Mouse (Mus musculus): ENCODE measurements at regions not wholly inside any gene's neighbourhood (a gene's known extent, or its start where the extent isn't known, plus 50 kb on each side); places are given as distances from the start of the nearest gene placed in this dataset.

DNA sequence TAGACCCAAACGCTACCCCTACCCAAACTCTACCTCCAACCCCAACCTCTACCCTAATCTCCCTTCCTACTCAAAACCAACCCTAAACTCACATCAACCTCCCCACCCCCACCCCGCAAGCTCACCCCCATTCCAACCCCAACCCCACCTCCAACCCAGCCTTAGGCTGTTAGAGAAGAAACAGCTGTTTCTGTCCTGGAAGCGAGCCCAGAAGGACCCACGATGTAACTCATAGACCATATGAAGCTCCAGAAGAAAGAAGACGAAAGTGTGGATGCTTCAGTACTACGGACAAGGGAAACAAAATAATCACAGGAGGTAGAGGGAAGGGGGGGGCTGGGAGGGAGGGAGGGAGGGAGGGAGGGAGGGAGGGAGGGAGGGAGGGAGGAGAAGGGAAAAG, 58.4 kb downstream of the Sox11 start:
- no peak for ATAC-seq (replicated peaks; ENCODE audit: poor library complexity, severe bottlenecking)

DNA sequence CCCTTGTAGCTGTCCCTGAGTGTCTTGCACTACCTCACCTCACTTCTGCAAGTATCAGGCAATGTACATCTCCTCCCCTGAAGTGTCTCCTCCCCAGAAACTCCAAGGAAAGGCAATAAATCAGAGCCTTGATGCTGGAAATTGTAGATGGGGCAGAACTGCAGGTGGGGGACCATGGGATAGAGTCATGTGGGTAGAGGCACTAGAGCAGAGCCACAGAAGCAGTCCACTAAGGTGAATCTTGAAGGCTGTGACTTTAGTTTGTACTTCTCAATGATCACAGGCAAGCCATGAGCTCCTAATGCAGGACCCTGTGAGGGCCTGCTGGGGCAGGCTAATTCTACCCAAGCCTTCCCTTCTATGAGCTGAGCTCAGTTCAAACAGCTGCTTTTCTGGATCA, 80.4 kb downstream of the Sox11 start:
- ATAC-seq (replicated peaks; ENCODE audit: poor library complexity, severe bottlenecking), result no peak

DNA sequence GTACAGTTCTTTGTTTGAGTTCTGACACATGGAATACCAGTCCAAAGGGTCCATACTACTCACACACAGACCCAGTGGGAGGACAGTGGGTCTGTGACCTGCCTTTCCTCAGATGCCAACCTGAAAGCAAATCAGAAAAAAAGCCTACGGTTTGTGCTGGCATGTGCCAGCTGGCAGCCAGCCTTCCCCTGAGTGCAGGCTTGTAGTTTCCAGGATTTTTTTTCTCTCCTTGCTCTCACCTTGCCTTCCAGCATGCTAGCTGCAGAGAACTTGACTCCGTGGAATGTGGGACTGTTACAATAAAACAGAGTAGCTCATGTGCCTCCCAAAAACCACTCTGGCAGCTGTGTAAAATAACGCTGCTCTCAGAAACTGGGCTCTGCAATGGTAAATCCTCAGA, 88.2 kb downstream of the Sox11 start:
- no peak for ATAC-seq (replicated peaks; ENCODE audit: poor library complexity, severe bottlenecking)

DNA sequence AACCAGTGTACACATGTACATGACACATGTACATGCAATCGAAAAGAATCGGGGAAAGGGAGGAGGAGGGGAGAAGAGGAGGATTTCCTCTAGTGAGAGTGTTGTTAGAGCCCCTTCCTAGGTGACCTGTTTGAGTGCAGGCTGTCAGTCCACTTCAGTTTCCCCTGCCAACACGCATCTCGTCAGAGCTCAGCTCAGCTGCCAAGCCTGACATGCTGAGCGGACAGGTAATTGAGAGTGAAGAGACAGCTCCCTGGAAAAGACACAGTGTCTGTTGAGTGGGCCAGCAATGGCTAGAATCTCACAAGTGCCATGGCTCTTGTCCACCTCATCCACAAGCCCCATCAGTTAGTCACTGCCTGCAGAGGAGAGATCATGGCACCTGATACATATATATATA, 90.9 kb downstream of the Sox11 start:
- ATAC-seq (replicated peaks; ENCODE audit: poor library complexity, severe bottlenecking), result no peak

DNA sequence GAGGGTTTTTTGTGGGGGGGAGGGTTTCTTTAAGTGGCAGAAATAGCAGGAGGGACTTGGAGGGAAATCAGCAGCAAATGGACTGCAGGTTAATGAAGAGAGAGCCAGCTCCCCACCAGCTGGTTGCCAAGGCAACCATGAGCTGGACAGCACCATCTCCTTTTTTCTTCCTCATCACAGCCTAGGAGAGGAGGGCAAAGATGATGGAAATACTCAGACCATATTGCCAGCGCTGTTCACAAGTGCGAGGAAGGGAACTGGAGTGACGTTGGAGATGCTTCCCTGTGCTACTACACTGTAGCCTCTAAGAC, 93.9 kb downstream of the Sox11 start:
- no peak for ATAC-seq (replicated peaks; ENCODE audit: poor library complexity, severe bottlenecking)

DNA sequence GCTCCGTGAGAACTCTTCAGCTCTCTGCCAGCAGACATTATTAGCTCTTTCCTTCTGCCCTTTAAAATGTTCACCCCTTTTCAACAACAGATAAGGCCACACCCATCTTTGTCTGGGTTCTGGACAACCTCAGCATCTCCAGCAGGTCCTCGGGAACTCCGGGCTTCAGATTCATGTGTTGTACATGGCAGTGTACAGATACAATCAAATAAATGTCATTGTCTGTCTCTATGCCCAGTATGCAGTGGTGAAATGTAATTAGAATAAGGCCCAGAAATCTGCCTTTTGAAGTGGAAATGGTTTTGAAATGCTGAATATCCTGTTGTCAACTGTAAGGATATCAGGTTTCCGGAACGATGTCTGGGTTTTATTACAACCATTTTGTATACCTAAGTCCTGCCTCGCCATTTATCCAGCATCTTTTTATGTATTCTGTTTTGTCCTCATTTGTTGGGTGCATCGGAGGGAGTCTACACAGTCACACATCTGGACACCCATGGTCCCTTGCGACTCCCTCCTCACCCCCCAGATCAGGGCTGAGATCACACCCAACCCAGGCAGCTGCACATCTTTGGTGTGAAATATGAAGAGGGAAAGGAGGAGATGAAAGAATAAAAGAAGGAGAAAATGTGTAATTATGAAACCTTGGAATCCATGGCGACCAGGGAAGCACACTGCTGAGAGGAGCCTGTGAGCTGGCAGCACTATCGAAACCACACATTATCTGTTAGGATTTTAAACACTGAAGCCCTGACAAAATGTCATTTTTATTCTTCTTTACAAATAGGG, 94.4 kb downstream of the Sox11 start:
- ATAC-seq (replicated peaks; ENCODE audit: poor library complexity, severe bottlenecking), result no peak

DNA sequence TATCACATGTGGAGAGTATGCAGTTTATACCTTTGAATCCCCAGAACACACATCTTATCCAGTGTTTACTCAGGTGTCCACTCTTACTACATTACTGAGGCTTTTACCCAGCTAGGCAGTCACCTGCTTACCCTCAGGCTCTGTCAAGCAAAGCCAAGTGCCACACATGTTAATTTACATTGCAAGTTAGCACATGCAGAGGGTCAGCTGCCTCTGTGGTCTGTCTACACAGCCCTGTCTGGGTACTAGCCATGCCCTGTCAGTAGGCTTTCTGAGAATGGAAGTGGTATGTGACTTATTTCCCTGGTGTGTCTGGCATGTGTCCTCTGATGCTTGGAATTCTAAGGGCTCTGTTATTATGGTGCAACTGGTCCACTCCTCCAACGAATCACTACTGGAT, 106.6 kb downstream of the Sox11 start:
- no peak for ATAC-seq (replicated peaks; ENCODE audit: poor library complexity, severe bottlenecking)

DNA sequence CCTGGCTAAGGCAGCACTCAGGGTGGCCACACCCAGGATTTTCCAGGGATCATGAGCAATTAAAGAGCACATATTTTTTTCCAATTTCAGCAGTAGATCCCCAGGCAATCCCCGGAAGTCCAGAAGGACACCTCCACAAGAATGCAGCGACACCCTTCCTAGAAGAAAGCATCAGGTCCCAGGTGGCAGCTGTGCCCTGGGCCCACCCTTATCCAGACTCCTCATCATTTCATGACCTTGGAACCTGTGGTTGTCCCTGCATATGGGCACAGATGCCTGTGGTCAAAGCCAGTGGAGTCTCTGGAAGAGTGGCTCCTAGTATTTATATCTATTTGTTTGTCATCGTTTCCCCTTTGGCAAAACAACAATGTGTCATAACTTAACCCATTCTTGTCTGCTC, 120.8 kb downstream of the Sox11 start:
- ATAC-seq (replicated peaks; ENCODE audit: poor library complexity, severe bottlenecking), result no peak

DNA sequence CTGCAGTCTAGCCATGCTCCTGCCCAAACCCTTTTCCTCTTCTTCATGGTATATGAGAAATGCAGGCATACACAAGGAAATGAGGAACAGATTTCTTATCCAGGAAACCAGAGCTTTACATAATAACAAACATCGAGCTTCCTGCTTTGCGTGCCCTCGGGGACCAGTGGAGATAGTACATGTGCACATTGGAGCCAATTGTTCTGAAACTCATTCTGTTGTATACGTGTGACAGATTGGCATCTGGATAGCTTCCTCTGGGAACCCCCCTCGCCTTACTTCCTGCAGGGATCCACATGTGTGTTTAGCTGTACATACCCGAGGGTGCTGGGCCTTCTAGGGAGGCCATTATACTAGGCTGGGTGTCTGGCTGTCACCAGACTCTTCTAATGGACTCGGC, 141.2 kb downstream of the Sox11 start:
- ATAC-seq (replicated peaks; ENCODE audit: poor library complexity, severe bottlenecking), result no peak

DNA sequence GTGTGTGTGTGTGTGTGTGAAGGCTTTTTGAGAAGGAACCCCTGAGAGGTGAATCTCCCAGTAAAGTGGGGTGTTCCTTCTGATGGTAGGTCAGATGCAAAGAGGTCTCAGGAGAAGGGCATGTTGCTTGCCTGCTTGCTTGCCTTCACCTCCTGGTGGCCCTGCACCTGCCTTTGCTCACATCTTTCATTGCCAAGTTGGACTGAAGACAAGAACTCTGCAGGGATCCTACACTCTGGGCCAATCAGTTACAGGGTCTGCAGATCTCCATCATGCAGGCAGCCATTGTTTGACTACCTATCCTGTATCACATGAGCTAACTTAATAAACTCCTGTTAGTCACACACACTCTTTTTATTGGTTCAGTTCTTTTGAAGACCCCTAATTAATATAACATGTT, 148.4 kb downstream of the Sox11 start:
- ATAC-seq (replicated peaks; ENCODE audit: poor library complexity, severe bottlenecking), result no peak

DNA sequence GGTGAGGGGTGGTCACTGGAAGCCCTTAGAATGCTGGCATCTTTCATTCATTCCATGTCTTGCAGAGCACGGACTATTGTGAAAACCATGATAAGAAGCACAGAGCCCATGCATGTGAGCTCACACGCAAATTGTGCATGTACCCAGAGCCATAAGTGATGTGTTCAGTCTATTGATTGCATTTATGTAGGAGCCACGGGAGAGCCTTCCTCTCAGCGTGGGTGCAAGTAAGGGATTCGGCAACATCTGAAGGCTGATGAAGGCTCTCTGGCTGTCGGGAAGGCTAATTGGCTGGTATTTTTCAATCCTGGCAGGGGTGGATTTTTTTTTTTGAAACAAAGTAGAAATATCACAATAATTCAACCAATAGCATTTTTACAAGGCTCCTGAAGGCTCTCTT, 150.5 kb downstream of the Sox11 start:
- no peak for ATAC-seq (replicated peaks; ENCODE audit: poor library complexity, severe bottlenecking)

DNA sequence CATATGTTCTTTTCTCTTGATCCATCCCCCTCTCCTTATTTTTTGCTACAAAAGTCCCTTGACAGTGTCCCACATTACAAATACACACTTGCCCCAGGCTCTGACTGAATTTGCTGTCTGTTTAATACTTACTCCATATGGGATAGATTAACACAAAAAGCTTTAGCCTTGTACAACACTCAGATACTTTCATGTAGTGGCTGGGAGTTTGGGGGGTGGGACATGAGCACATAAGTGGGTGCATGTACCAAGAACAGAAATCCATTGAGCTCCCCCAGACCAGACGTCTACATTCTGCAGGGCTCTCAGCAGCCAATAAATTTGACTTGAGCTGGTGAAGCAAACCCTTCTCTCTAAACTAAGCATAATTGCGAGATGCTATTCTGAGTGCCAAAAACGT, 154.9 kb downstream of the Sox11 start:
- no peak for ATAC-seq (replicated peaks; ENCODE audit: poor library complexity, severe bottlenecking)

DNA sequence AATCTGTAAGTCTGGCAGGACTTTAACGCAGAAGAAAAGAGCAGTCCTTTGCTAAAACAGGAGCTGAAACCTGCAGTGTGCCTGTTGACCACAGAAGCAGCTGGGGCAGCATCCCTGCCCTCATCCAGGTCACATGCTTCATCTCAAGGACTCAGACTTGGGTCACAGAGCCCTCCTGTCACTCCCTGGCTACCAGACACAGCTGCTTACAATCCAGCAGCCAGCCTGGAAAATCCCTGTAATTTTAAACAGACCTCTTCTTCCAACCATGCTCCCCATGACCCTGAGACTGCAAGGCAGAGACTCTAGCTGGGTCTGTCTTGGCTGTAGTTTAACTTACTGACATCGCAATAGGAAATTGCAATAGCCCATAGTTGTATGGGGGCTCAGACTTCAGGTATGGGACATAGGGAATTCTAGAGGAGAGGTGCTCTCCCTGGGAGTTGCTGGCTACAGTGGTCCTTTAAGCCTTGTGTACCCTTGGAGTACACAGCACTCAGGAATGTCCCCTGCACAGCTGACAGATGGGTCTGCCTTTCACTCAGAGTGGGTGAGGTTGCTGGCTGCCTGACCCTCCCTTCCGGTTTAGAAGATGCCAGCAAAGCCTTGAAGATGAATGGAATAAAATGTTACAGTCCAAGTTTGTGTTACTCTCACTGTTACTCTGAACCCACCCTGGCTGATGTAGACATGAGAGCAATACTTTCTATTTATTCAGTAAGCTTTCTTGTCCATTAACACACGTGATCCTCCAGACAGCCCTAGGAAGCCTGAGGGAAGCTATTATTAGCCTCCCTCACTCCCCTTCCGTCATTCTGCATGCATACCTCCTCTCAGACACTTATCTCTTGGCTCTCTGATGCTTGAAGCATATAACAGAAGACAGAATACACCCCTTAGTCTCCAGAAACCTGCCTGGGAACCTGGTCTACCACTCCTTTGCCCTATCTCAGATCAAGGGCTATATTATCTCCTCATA, 159.7 kb downstream of the Sox11 start:
- no peak for ATAC-seq (replicated peaks; ENCODE audit: poor library complexity, severe bottlenecking)

DNA sequence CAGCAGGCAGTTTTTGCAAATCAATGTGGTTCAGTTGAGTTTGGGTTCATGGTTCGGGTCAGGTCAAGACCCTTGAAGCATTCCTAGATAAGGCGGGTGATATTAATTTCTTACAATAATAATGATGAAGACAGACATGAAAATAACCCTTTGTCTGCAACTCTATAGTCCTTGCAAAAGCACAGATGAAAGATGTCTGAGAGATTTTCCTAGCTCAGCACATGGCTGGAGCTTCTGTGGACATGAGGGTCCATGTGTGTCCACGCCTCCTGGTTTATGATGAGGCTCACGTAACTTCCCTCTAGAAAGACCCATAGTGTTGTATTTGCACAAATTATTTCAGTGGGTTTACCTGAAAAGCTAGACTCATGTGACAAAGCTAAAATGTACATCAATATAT, 168.8 kb downstream of the Sox11 start:
- no peak for ATAC-seq (replicated peaks; ENCODE audit: poor library complexity, severe bottlenecking)

DNA sequence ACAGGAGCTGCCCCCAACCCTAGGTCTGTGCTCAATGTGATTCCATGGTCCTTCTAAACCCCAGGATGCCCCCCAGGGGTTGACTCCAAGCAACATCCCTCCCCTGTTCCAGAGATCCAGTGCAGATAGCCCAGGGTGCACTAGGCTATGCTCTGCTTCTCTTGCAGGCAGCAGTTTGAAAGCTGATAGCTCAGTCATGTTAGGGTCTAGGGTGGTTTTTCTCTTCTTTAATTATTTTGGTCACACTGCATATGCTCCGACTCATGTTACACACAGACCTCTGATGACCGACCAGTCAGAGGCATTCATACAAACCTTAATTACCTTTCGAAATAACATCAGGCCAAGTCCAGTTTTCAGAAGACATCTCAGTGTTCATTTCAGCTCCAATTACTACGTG, 169.2 kb downstream of the Sox11 start:
- ATAC-seq (replicated peaks; ENCODE audit: poor library complexity, severe bottlenecking), result no peak

DNA sequence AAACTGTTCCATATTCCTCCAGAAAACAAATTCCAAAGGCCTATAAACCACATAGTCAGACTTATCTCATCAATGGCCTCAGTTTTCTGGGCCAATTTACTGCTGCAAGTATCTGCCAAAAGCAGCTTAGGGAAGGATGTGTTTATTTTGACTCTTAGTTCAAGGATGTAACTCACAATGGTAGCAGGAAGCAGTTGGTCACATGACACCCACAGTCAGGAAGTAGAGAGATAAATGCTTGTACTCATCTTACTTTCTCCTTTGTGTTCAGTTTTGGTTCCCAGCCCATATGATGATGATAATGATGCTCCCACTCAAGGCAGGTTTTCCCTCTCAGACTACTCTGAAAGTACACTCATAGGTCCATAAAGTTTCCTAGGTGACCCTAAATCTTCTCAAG, 170.8 kb downstream of the Sox11 start:
- ATAC-seq (replicated peaks; ENCODE audit: poor library complexity, severe bottlenecking), result no peak

DNA sequence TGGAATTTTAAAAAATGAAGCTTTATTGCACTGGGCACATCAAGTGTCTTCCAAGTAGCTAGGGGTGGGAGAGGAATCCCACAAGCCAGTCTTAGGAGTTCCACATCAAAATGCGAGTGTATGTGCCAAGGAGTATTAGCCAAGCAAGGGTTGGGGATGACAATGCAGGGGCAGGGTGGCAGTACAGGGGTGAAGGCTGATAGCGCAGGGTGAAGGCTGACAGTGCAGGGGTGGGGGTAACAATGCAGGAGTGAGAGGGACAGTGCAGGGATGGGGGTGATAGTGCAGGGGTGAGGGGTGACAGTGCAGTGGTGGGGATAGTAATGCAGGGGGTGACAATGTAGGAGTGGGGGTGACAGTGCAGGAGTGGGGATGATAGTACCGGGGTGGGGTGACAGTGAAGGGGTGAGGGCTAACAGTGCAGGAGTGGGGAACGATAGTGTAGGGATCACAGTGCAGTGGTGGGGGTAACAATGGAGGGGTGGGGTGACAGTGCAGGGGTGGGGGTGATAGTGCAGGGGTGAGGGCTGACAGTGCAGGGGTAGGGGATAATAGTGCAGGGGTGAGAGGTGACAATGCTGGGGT, 177.4 kb downstream of the Sox11 start:
- no peak for ATAC-seq (replicated peaks; ENCODE audit: poor library complexity, severe bottlenecking)

DNA sequence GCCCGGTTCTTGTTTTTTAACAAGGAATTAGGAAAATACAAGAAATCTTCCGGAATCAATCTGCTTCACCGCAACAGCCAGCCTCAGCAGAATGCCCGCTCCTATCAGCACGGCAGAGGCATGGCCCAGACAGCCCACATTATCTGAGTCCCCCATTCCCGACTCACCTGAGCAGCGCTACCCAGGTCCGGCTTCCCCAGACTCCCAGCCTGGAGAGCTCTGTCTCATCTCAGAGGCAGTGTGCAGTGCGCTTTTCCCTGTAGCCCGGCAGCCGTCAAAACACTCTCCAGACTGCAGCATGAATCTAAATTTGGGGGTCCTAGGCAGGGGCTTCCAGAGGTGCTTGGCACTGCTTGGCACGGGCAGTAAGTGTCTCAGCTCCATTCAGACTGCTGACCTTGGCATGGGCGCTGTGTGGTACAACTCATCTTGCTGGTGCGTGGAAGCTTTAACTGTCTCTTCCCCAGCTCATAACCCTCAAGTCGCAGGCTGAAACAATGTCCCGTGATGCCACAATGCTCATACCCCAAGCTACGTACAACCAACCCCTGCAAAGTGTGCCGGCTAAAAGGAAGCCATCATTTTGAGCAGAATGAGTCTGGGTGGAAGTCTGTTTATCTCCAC, 182.2 kb downstream of the Sox11 start:
- no peak for ATAC-seq (replicated peaks; ENCODE audit: poor library complexity, severe bottlenecking)

DNA sequence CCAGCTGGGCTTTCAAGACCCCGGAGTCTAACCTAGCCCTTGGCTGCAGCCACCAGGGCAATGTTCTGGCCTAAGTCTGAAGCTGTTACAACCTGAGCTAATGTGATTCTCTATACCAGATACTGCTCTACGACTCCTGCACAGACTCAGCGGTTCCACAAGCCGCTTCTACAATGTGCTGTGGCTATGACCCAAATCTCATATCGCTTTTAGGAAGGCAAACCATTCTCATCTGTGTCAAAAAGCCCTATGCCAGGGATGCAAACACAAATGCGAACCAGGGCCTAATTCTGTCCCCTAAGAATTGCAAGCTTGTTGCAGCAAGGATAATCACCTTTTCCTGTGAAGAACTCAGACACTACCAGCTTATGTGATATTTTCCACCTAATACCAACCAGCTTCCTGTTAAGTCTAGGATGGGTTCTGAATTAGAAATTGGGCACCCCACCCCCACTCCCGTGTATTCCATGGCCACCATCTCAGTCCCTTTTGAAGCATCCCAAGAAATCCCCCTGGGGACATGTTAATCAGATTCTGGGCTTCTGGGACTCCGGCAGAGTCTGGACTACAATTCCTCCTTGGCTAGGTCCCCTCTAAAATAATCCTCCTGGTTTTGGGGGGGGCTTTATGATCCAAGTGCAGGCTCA, 182.8 kb downstream of the Sox11 start:
- ATAC-seq (replicated peaks; ENCODE audit: poor library complexity, severe bottlenecking), result no peak

Measured in granulocyte monocyte progenitor cell, adult 5-6 weeks (primary cell).